Mouse (Mus musculus): ENCODE measurements around the gene Cpeb4.

GRCm38 (mm10) chr11:31888229-31888628, 16.2 kb downstream of the Cpeb4 start:
- TF ChIP-seq CTCF (IDR thresholded peaks at IDR 0.05) (no peak), EP300 (IDR thresholded peaks at IDR 0.05) (no peak)
